Mouse (Mus musculus): ENCODE data around the gene Ap3b1. TPM values are rescaled to one million over a fixed set of nuclear protein-coding genes. Genes with fewer than 3 reads are reported as not detected.

The Ap3b1 gene
- total RNA-seq, 2 experiments from 2014 or later = 10.8 to 22.7 TPM

DNA sequence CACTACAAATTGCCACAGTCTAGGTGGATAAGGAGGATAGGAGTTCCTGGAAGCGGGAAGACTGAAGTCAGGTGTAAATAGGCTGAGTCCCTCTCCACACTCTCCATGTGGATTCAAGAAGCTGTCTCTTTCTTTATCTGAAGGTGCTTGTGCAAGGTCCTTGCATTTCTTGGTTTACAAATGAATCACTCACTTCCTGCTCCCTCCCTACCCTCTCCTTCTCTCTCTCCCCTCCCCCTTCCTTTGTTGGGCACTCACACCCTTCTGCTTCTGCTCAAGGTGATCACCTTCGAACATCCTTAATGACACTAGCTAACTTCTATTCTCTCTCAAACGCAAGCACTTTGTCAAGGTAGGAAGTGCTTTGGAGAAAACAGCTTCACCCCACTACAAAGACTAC is 84.7 kb downstream of the Ap3b1 start:
- no peak for ATAC-seq (replicated peaks; ENCODE audit: low FRiP score, poor library complexity, severe bottlenecking)

GRCm38 (mm10) chr13:94445103-94445502 is 86.3 kb downstream of the Ap3b1 start:
- no peak for ATAC-seq (replicated peaks; ENCODE audit: low FRiP score, poor library complexity, severe bottlenecking)

- no peak for ATAC-seq (replicated peaks; ENCODE audit: low FRiP score, poor library complexity, severe bottlenecking)
Measured at GRCm38 (mm10) chr13:94447003-94447402, 88.2 kb downstream of the Ap3b1 start.

GRCm38 (mm10) chr13:94449593-94449992 is 90.8 kb downstream of the Ap3b1 start:
- ATAC-seq (replicated peaks; ENCODE audit: low FRiP score, poor library complexity, severe bottlenecking) = no peak

DNA sequence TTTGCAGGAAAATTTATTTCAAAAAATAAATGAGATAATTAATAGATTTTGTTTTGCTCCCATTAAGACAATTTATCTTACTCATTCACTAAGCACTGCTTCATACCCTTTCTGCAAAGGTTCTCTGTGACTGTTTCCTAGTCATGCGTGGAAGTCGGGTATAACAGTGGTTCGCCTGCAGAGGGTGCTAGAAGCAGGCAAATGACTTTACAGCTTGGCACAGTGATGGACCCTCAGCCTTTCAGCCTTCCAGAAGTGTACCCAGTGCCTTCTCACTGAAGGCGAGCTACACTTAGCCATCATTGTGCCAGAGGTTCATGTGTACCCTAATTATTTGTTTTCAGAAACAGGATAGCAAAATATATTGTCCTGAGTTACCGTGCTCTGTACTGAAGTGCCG is 92.5 kb downstream of the Ap3b1 start:
- no peak for ATAC-seq (replicated peaks; ENCODE audit: low FRiP score, poor library complexity, severe bottlenecking)

DNA sequence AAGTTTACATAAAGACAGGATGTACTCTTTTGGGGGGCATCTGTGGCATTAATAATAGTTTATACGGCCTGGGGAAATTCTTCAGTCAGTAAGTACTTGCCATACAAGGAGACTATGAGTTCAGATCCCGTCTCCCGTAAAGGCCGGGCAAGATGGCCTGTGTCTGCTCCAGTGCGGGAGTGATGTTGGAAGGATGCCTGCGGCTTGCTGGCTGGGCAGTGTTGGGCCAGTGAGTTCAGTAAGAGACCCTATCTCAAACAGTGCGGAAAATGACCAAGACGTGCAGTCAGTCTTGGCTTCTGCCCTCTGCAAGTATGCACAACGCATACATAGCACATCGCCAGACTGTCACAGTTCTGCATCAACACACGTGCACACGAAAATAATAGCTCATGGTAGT is 95.4 kb downstream of the Ap3b1 start:
- no peak for ATAC-seq (replicated peaks; ENCODE audit: low FRiP score, poor library complexity, severe bottlenecking)

- ATAC-seq (replicated peaks; ENCODE audit: low FRiP score, poor library complexity, severe bottlenecking) = no peak
Measured at GRCm38 (mm10) chr13:94459143-94459542, 100.4 kb downstream of the Ap3b1 start.

GRCm38 (mm10) chr13:94464221-94464620 is 105.5 kb downstream of the Ap3b1 start:
- no peak for ATAC-seq (replicated peaks; ENCODE audit: low FRiP score, poor library complexity, severe bottlenecking)

DNA sequence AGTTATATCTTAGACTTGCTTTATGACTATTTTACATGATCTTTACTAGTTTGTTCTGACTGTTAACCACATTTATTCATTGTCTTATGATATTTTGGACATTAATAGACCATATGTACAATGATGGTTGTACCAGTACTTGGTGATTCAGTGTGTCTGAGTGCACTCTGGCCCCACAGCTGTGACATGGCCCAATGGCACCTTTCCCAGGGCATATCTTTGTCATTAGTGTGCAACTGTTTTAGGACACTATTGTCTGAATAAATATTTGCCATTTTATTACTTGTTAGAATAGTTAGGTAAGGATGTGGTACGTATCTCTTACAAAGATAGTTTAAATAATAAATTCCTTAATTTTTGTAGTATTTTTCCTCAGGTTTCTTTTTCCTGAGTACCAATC is 109.8 kb downstream of the Ap3b1 start:
- no peak for ATAC-seq (replicated peaks; ENCODE audit: low FRiP score, poor library complexity, severe bottlenecking)

- ATAC-seq (replicated peaks; ENCODE audit: low FRiP score, poor library complexity, severe bottlenecking) = no peak
Measured at GRCm38 (mm10) chr13:94471009-94471672, 112.4 kb downstream of the Ap3b1 start.

- no peak for ATAC-seq (replicated peaks; ENCODE audit: low FRiP score, poor library complexity, severe bottlenecking)
Measured at GRCm38 (mm10) chr13:94476208-94476607, 117.4 kb downstream of the Ap3b1 start.

GRCm38 (mm10) chr13:94480256-94480655 is 121.5 kb downstream of the Ap3b1 start:
- ATAC-seq (replicated peaks; ENCODE audit: low FRiP score, poor library complexity, severe bottlenecking) = no peak

GRCm38 (mm10) chr13:94490684-94491083 is 131.9 kb downstream of the Ap3b1 start:
- no peak for ATAC-seq (replicated peaks; ENCODE audit: low FRiP score, poor library complexity, severe bottlenecking)

- no peak for ATAC-seq (replicated peaks; ENCODE audit: low FRiP score, poor library complexity, severe bottlenecking)
Measured at GRCm38 (mm10) chr13:94491159-94491558, 132.4 kb downstream of the Ap3b1 start.

DNA sequence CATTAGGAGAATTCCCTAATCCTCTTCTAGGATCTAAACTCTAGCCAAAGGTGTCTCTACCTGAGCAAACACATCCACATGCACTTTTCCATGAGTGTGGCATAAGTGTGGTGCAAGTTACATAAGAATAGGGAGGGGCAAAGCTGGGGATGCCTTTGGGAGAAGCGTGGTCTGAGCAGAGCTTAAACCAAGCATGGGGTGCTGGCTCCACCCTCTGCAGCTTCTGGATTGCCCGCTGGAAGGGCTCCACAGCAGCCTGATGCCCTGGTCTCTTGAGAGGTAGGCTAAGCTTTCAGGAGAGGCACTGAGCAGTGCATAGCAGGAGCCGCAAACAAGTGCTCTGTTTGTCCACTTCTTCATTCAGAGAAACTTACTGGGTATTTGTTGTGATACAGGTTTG is 138.8 kb downstream of the Ap3b1 start:
- ATAC-seq (replicated peaks; ENCODE audit: low FRiP score, poor library complexity, severe bottlenecking) = no peak

- no peak for ATAC-seq (replicated peaks; ENCODE audit: low FRiP score, poor library complexity, severe bottlenecking)
Measured at GRCm38 (mm10) chr13:94506411-94506810, 147.7 kb downstream of the Ap3b1 start.

- ATAC-seq (replicated peaks; ENCODE audit: low FRiP score, poor library complexity, severe bottlenecking) = no peak
Measured at GRCm38 (mm10) chr13:94508344-94508743, 149.6 kb downstream of the Ap3b1 start.

GRCm38 (mm10) chr13:94513157-94513767 is 154.5 kb downstream of the Ap3b1 start:
- ATAC-seq (replicated peaks; ENCODE audit: low FRiP score, poor library complexity, severe bottlenecking) = no peak

DNA sequence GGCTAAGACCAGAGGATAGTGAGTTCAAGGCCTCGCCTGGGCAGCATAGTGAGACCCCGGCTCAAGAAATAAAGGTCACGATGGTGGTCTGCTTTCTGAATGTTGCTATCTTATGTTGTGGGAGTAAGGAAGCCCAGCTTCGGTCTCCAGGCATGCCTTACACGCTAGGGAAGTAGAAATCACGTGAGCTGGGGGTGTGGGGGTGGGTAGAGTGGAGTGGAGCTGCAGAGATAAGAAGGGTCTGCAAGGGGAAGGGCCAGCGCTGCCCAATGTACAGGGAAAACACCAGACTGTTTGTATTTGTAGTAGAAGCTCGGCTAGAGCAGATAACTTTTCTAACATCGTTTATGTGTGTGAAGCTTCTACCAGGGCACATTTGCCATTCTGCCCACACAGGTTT is 155.1 kb downstream of the Ap3b1 start:
- ATAC-seq (replicated peaks; ENCODE audit: low FRiP score, poor library complexity, severe bottlenecking) = no peak

- ATAC-seq (replicated peaks; ENCODE audit: low FRiP score, poor library complexity, severe bottlenecking) = no peak
Measured at GRCm38 (mm10) chr13:94514992-94515391, 156.2 kb downstream of the Ap3b1 start.

DNA sequence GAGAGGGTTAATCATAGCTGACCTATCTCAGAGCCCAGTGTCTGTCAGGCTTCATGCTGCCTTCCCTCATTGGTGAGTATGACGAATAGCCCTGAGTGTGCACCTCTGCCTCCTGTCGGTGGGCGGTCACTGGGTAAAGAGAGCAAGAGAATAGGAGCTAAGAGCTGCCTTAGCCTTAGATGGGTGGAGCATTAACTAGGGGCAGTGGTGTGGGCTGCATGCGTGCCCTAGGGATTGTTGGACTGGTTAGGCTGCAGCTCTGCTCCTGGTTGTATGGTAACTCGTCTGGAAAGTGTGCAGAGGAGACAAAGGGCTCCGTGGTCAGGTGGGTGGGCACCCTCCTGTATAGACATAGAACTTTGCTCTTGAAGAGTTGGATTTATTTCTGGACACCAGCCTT is 157.8 kb downstream of the Ap3b1 start:
- no peak for ATAC-seq (replicated peaks; ENCODE audit: low FRiP score, poor library complexity, severe bottlenecking)

- no peak for ATAC-seq (replicated peaks; ENCODE audit: low FRiP score, poor library complexity, severe bottlenecking)
Measured at GRCm38 (mm10) chr13:94518176-94518575, 159.4 kb downstream of the Ap3b1 start.
